Mouse (Mus musculus): ENCODE measurements at regions not wholly inside any gene's neighbourhood (a gene's known extent, or its start where the extent isn't known, plus 50 kb on each side); places are given as distances from the start of the nearest gene placed in this dataset.

DNA sequence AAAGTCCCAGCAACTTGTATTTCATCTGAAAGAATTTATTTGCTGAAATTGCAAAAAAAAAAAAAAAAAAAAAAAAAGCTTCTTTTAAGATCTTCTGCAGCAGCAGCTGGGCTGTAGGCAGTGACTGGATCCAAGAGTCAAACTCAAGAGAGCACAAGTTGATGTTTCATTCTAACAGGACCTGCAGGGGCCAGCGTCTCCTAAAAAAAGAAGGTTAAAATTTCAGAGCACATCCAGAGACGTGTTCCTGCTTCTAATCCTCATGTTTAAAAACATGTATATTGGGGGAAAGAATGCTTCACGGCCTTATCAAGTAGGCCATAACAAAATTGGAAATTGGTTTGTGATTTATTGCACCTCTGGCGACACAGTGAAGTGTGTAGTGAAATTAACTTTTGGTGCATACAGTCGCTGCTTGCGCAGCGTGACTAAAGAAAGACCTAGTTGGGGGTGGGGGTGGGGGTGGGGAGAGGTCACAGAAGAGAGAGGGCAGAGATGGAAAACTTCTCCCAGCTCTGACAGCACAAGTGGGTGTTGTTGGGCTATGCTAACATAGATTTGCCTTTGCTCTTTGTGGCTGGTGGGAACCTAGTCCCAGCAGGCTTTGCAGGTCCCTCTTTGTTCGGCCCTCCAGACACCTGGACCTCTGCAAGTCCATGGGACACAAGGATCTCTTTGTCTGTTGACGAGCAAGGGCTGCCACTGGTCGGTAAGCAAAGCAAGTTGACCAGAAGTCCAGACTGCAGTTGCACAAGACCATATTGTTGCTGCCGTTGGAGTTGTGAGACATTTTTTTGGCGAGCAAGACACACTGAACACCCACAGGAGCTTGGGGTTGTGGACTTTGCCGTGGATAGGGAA is 155.7 kb upstream of the Slc30a5 start:
- no peak for DNase-seq (ENCODE audit: low spot score)
- 72% methylated on average over 13 of the region's 13 CpGs for WGBS
- Histone ChIP-seq H3K4me1 (no peaks in the 10 kb centered on the region), H3K27me3 (ENCODE audit: insufficient read depth, poor library complexity, severe bottlenecking) (no peaks in the 10 kb centered on the region), H3K4me3 (no peak overlapping the region), H3K27ac (no peak overlapping the region), H3K36me3 (no peaks in the 10 kb centered on the region), H3K9me3 (no peaks in the 10 kb centered on the region)

DNA sequence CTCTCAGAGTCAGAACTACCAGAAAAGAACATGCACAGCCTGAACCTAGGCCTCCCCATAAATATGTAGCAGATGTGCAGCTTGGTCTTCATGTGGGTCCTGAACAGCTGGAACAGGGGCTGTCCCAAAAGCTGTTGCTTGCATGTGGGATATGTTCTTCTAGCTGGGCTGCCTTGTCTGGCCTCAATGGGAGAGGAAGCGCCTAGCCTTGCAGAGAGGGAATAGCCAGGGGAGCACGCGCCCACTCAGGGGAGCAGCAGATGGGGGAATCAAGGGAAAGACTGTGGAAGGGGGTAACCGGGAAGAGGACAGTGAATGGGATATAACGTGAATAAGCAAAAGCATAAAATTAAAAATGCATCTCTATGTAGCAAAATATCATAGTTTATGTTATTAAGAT is 154.9 kb upstream of the Slc30a5 start:
- no peak overlapping the region for H3K27ac ChIP-seq
- no peaks in the 10 kb centered on the region for H3K4me1 ChIP-seq
- no peaks in the 10 kb centered on the region for H3K27me3 ChIP-seq (ENCODE audit: insufficient read depth, poor library complexity, severe bottlenecking)
- DNase-seq (ENCODE audit: low spot score) = no peak
- H3K36me3 ChIP-seq = no peaks in the 10 kb centered on the region
- no peak overlapping the region for H3K4me3 ChIP-seq
- no peaks in the 10 kb centered on the region for H3K9me3 ChIP-seq
- WGBS = 85% methylated on average over 5 of the region's 5 CpGs

DNA sequence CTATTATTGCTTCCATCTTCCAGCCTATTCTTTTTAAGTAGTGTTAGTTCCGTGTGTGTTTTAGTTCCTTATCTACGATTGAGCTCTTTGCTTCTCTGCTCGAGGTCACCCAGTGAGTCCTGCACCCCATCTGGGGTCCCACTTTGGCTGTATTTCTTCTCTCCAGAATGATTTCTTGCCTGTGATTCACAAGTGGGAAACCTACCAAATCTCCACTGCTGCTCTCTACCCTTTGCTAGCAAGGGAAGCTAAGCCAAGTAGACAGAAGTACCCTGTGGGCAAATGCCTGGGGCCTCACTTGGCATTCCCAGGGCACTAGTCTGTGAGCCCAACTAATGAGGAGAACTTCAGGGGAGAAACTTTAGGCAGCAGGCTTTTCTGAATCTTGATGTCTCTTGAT is 142.5 kb upstream of the Slc30a5 start:
- Histone ChIP-seq H3K4me1 (peaks cover 4% of the 10 kb centered on the region; the same call in 1 of the 2 replicates), H3K36me3 (no peaks in the 10 kb centered on the region), H3K27me3 (ENCODE audit: insufficient read depth, poor library complexity, severe bottlenecking) (no peaks in the 10 kb centered on the region), H3K4me3 (no peak overlapping the region), H3K27ac (no peak overlapping the region), H3K9me3 (no peaks in the 10 kb centered on the region)
- WGBS = 45% methylated on average over 3 of the region's 3 CpGs
- no peak for DNase-seq (ENCODE audit: low spot score)

DNA sequence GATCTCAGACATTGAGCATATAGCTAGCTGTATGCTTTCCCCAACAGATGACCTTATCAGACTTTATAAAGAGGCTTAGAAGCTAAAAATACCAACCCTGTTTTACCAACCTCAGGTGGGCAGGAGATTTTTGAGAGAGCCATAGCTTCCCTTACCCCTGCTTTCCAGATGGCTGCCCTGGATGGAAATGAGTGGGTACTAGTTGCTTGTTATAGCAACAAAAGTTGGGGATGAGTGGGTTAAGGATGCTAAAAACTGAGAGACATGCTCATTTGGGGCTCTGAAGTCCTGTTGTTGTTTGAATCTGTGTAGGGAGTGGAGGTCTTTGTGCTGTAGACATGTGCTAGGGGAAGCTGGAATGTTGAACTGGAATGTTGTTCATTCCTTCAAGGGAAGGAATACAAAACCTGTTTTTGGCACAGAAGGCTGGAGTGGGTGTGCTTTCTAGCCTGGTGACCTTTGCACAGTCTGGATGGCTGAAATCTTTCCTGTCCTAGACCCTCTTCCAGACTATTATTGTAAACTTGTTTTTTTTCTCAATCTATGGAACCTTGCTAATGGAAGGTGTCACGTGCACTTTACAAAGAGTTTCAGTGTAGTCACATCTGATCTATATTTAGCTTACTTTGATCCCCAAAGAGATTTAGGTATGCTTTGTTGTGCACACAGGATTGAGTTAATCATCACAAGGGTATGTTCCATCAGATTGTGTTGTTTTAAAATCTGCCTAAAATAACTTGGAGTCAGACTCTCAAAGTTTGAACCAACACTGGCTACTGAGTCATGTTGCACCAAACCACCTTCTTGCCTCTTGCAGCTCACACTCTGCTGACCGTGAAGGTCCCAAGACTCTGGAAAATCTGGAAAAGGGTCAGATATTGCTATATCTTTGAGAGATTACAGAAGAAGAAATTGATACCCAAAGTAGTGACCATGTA is 138.1 kb upstream of the Slc30a5 start:
- Histone ChIP-seq H3K27me3 (ENCODE audit: insufficient read depth, poor library complexity, severe bottlenecking) (no peaks in the 10 kb centered on the region), H3K27ac (no peak overlapping the region), H3K9me3 (no peaks in the 10 kb centered on the region), H3K4me3 (no peak overlapping the region), H3K36me3 (no peaks in the 10 kb centered on the region), H3K4me1 (peaks cover 4% of the 10 kb centered on the region; the same call in 1 of the 2 replicates)
- WGBS = 67% methylated on average over 2 of the region's 2 CpGs
- peak; percentile 10 for DNase-seq (ENCODE audit: low spot score)

DNA sequence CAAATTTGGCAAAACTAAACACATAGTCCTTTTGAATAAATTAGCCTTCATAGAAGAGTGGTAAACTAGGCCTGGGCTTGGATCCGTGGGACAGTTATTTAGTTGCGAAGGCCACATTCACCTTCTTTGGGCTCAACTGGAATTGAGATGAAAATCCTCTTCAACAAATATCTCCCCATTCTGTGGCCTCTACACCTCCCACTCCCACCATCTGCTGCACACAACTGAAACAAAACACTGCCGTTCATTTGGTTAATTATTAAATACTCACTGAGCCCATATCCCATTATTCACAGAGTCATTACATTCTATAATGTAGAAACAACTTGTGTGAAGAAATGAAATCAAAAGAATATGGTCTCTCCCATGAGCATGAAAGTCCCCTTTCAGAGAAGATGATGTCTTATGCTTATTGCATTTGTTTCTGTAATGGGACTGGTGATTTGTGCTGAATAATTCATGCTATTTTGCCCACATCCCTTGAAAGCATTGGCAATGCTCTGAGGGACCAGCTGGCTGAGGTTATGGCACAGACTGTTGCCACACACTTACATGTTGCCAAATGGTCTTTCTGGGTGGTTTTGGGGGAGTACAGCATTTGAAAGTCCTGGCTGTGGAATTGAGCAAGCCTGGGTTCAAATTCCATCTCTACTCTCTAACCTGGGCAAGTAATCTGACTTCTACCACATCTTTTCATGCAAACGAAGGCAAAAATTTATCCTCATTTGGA is 129.7 kb upstream of the Slc30a5 start:
- H3K27ac ChIP-seq = no peak overlapping the region
- DNase-seq (ENCODE audit: low spot score) = no peak
- WGBS = 80% methylated on average over 4 of the region's 4 CpGs
- H3K36me3 ChIP-seq = no peaks in the 10 kb centered on the region
- H3K4me3 ChIP-seq = no peak overlapping the region
- H3K27me3 ChIP-seq (ENCODE audit: insufficient read depth, poor library complexity, severe bottlenecking) = no peaks in the 10 kb centered on the region
- no peaks in the 10 kb centered on the region for H3K4me1 ChIP-seq
- H3K9me3 ChIP-seq = no peaks in the 10 kb centered on the region

DNA sequence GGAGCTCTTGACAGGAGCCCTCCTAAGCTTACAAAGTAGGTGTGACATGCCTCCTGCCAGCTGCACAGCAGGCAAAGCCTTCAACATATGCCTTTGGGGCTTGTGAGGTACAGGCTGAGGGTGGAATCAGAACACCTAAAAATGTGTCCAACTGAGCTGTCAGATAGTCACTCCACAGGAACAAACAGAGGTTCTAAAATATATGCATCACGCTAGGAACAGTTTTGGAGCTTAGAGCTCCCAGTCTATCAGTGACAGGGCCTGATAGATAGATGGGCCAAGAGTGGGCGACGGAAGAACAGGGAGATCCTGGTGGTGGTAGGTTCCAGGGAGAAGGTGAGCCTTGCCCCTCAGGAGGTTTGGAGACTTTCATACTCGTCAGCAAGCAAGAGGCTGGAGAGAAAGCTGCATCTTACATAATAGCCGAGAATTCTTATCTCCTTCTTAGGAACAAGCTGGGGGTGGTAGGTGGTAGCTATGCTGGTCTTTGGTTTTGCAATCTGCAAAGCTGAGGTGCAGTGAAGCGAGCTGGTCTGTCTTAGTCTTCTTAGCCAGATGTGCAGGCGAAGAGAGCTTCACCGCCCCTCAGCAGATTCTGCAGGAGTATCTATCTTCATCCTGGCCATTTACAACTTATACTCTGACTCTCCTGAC is 121.5 kb upstream of the Slc30a5 start:
- DNase-seq (ENCODE audit: low spot score) = no peak
- Histone ChIP-seq H3K36me3 (no peaks in the 10 kb centered on the region), H3K9me3 (no peaks in the 10 kb centered on the region), H3K4me3 (no peak overlapping the region), H3K27me3 (ENCODE audit: insufficient read depth, poor library complexity, severe bottlenecking) (no peaks in the 10 kb centered on the region), H3K27ac (no peak overlapping the region), H3K4me1 (peaks cover 15% of the 10 kb centered on the region; the same call in 1 of the 2 replicates)
- 50% methylated on average over 8 of the region's 8 CpGs for WGBS

DNA sequence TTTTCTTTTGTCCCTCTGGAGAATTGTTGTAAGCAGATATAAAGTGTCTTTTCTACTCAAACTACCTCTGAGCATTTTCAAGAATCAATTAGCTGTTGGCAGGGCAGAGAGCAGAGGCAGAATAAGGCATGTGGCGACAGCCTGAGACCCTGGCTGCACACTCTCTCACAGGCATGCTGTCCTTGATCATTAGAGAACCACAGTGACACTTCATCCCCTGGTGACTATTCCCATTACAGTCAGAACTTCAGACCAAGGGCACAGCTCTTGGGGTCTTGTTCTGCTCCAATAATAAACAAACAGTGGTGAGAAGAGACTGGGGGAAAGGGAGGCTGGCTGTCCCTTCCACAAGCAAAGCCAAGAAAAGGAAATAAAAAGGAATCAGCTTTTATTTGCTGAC is 120.9 kb upstream of the Slc30a5 start:
- Histone ChIP-seq H3K27me3 (ENCODE audit: insufficient read depth, poor library complexity, severe bottlenecking) (no peaks in the 10 kb centered on the region), H3K4me1 (peaks cover 15% of the 10 kb centered on the region; the same call in 1 of the 2 replicates)

DNA sequence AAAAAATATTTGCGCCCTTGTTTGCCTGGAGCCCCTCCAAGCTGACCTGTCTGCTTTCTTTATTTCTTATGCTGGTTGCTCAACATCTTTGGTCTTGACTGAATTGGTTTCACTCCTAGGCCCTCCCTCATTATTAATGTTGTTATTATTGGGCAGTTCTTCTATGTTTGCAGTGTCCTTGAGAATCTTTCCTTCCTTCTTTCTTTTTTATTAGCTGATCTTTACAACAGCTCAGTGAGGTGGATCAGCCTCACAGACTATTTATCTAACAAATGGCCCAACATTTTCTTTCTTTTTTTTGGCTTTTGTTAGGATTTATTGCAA is 117.9 kb upstream of the Slc30a5 start:
- Histone ChIP-seq H3K4me3 (no peak overlapping the region), H3K36me3 (no peaks in the 10 kb centered on the region), H3K4me1 (peaks cover 15% of the 10 kb centered on the region; the same call in 1 of the 2 replicates), H3K27me3 (ENCODE audit: insufficient read depth, poor library complexity, severe bottlenecking) (no peaks in the 10 kb centered on the region), H3K9me3 (no peaks in the 10 kb centered on the region), H3K27ac (no peak overlapping the region)
- WGBS = 97% methylated on average over 1 of the region's 1 CpGs
- DNase-seq (ENCODE audit: low spot score) = no peak

More for the DNA sequence above, 120.9 kb upstream of the Slc30a5 start:
- Histone ChIP-seq H3K9me3 (no peaks in the 10 kb centered on the region), H3K36me3 (no peaks in the 10 kb centered on the region), H3K4me3 (no peak overlapping the region), H3K27ac (no peak overlapping the region)
- DNase-seq (ENCODE audit: low spot score) = no peak
- WGBS = 38% methylated on average over 1 of the region's 1 CpGs

DNA sequence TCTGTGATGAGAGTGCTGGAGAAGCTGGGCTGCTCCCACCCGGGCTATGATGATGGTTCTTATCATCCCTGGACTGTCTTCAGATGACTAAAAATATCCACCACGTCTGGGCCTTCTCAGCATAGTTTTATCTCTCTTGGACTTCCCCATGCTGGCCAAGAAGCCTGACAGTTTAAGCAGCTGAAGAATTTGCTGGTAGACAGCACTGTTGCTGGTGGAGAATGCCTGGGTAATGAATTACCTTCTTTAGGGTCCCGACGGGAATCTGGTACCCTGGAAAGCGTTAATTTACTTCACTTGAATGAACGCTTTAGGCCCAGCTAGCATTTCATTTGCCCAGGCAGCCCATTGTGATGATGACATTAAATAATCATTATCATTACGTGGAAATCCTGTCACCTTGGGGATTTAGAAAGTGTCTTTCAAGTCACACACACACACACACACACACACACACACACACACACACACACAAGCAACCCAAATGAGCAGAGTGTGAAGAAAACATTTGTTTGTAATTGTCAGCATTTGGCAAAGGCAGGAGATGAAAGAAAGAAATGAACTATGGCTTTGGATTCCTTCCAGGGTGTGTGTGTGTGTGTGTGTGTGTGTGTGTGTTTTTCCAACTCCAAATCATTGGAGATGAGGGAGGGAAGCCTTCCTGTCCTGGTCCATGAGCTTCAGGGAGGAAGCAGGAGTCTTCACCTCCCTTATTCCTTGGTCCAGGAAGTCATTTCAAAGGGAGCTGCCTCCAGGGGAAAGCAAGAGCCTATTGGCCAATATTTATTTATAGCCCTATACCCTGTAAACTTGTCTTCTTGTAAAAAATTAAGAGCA is 117.3 kb upstream of the Slc30a5 start:
- Histone ChIP-seq H3K36me3 (no peaks in the 10 kb centered on the region), H3K9me3 (no peaks in the 10 kb centered on the region), H3K27me3 (ENCODE audit: insufficient read depth, poor library complexity, severe bottlenecking) (no peaks in the 10 kb centered on the region), H3K4me1 (peaks cover 15% of the 10 kb centered on the region; the same call in 1 of the 2 replicates), H3K4me3 (no peak overlapping the region), H3K27ac (no peak overlapping the region)
- DNase-seq (ENCODE audit: low spot score) = no peak
- 25% methylated on average over 7 of the region's 7 CpGs for WGBS

DNA sequence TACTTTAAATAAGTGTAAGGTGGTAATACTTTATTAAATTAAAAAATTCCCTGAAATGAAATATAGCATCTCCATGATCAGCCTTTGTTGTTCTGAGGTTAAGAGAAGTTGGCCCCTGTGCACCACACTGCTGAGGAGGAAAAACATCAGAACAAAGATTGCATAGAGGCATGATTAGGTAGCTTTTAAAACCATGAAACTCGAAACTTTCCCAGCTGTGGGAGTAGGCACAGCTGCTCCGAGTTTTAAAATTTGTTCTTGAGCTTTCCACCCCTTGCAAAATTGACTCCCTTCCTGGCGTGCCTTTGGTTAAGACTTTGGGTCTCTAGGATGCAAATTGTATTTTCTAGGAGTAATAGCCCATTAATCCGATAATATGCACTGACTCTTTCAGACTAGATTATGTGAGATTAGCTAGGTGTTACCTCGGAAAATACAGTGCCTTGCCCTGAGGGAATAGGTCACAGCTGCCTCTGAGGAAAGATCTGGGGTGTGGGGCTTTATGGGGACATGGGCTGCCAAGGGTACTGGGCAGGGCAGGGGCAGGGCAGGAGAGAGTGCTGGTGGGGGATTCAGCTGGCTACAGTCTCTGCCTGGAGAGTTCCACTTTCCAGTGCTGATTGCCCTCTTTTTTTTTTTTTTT is 110.1 kb upstream of the Slc30a5 start:
- no peaks in the 10 kb centered on the region for H3K4me1 ChIP-seq
- no peak for DNase-seq (ENCODE audit: low spot score)
- no peaks in the 10 kb centered on the region for H3K27me3 ChIP-seq (ENCODE audit: insufficient read depth, poor library complexity, severe bottlenecking)
- H3K9me3 ChIP-seq = no peaks in the 10 kb centered on the region
- no peaks in the 10 kb centered on the region for H3K36me3 ChIP-seq
- H3K27ac ChIP-seq = no peak overlapping the region
- no peak overlapping the region for H3K4me3 ChIP-seq
- WGBS = 55% methylated on average over 5 of the region's 5 CpGs

DNA sequence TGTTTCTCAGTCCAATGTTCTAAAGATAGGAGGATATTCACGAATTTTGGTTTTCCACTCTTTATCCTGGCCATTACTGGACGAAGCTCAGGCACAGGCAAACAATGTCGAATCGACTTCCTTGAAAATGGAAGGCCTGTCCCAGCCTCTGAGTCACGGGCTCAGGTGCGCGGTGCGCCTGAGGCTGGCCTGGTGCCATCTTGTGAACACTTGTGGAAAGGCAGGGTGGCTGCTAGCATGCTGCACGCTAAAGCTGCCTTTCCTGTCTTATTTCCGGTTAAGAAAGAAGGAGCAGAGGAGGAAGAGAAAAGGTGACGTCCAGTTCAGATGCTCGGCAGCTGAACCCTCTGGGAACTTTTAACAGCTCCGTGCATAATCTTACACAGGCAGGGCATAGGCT is 107.6 kb upstream of the Slc30a5 start:
- H3K27ac ChIP-seq = no peak overlapping the region
- no peak for DNase-seq (ENCODE audit: low spot score)
- WGBS = 70% methylated on average over 13 of the region's 13 CpGs
- no peaks in the 10 kb centered on the region for H3K4me1 ChIP-seq
- no peaks in the 10 kb centered on the region for H3K9me3 ChIP-seq
- no peaks in the 10 kb centered on the region for H3K27me3 ChIP-seq (ENCODE audit: insufficient read depth, poor library complexity, severe bottlenecking)
- H3K4me3 ChIP-seq = no peak overlapping the region
- H3K36me3 ChIP-seq = no peaks in the 10 kb centered on the region

Measured in heart, embryonic 10.5 days (tissue).